Mouse (Mus musculus) cerebellum, adult 2 months (tissue): ENCODE data around the gene Det1.

Experiments
- CTCF ChIP-seq: fragments of 200-500 bp; IDR thresholded peaks from 2 replicates; pipeline ENCODE4 v1.5.1; 2011; ENCODE audit warnings: low read depth, mild to moderate bottlenecking, control low read depth, low read length, moderate library complexity, borderline replicate concordance; ENCODE audit not compliant: insufficient read depth
- POLR2A ChIP-seq: fragments of 200-500 bp; IDR thresholded peaks from 2 replicates; pipeline ENCODE4 v1.6.1; 2011; ENCODE audit warnings: low read length, control low read depth, borderline replicate concordance; ENCODE audit not compliant: insufficient read depth

- TF ChIP-seq POLR2A, result no peak
- TF ChIP-seq CTCF, result no peak
Measured at GRCm38 (mm10) chr7:78855044-78855655, 8.1 kb upstream of the Det1 start.
